Mouse (Mus musculus): ENCODE results near the gene Nkain4. TPM values are rescaled to one million over a fixed set of nuclear protein-coding genes. Genes with fewer than 3 reads are reported as not detected.

The Nkain4 gene
- polyA plus RNA-seq, 1 experiment from 2014 or later: 7.8 TPM

- no peaks in the 10 kb centered on the region for H3K36me3 ChIP-seq (ENCODE audit: control insufficient read depth, insufficient read depth, low read length)
- H3K9me3 ChIP-seq (ENCODE audit: control insufficient read depth, low read length): no peaks in the 10 kb centered on the region
- WGBS: 73% methylated on average over 2 of the region's 2 CpGs
- no peak overlapping the region for H3K4me3 ChIP-seq (ENCODE audit: low read depth, low read length)
- H3K4me2 ChIP-seq (ENCODE audit: low read depth, severe bottlenecking): no peak overlapping the region
- H3K9ac ChIP-seq (ENCODE audit: low read length): no peak overlapping the region
- no peaks in the 10 kb centered on the region for H3K27me3 ChIP-seq (ENCODE audit: control insufficient read depth, insufficient read depth, low read length)
- H3K4me1 ChIP-seq (ENCODE audit: control insufficient read depth, insufficient read depth, low read length): no peaks in the 10 kb centered on the region
- ATAC-seq (ENCODE audit: insufficient number of reproducible peaks, low FRiP score, low TSS enrichment, low read depth): no peak
- no peak overlapping the region for H3K27ac ChIP-seq (replicated peaks; ENCODE audit: low read depth, low read length)
- no peak for DNase-seq (ENCODE audit: low spot score)
These were observed 8.3 kb upstream of the Nkain4 start for GRCm38 (mm10) chr2:180962616-180963308.

- DNase-seq (ENCODE audit: low spot score) (no peak), ATAC-seq (ENCODE audit: insufficient number of reproducible peaks, low FRiP score, low TSS enrichment, low read depth) (no peak)
These were observed 5.7 kb upstream of the Nkain4 start for GRCm38 (mm10) chr2:180960187-180960586.

GRCm38 (mm10) chr2:180959605-180960004, 5.1 kb upstream of the Nkain4 start:
- WGBS: 74% methylated on average over 7 of the region's 7 CpGs
- no peak for ATAC-seq (ENCODE audit: insufficient number of reproducible peaks, low FRiP score, low TSS enrichment, low read depth)
- Histone ChIP-seq H3K4me1 (ENCODE audit: control insufficient read depth, insufficient read depth, low read length) (0 out of 2 replicates have a peak, but pooled peaks cover 4% of the 10 kb centered on the region), H3K9ac (ENCODE audit: low read length) (no peak overlapping the region), H3K36me3 (ENCODE audit: control insufficient read depth, insufficient read depth, low read length) (no peaks in the 10 kb centered on the region), H3K4me2 (ENCODE audit: low read depth, severe bottlenecking) (no peak overlapping the region), H3K27ac (replicated peaks; ENCODE audit: low read depth, low read length) (no peak overlapping the region), H3K4me3 (ENCODE audit: low read depth, low read length) (no peak overlapping the region), H3K9me3 (ENCODE audit: control insufficient read depth, low read length) (no peaks in the 10 kb centered on the region), H3K27me3 (ENCODE audit: control insufficient read depth, insufficient read depth, low read length) (peaks cover 4% of the 10 kb centered on the region; the same call in 1 of the 2 replicates)
- no peak for DNase-seq (ENCODE audit: low spot score)

More at GRCm38 (mm10) chr2:180960187-180960586, 5.7 kb upstream of the Nkain4 start:
- no peak overlapping the region for H3K4me2 ChIP-seq (ENCODE audit: low read depth, severe bottlenecking)
- peaks cover 4% of the 10 kb centered on the region; the same call in 1 of the 2 replicates for H3K27me3 ChIP-seq (ENCODE audit: control insufficient read depth, insufficient read depth, low read length)
- H3K36me3 ChIP-seq (ENCODE audit: control insufficient read depth, insufficient read depth, low read length): no peaks in the 10 kb centered on the region
- no peak overlapping the region for H3K27ac ChIP-seq (replicated peaks; ENCODE audit: low read depth, low read length)
- H3K4me1 ChIP-seq (ENCODE audit: control insufficient read depth, insufficient read depth, low read length): no peaks in the 10 kb centered on the region
- no peaks in the 10 kb centered on the region for H3K9me3 ChIP-seq (ENCODE audit: control insufficient read depth, low read length)
- WGBS: 55% methylated on average over 3 of the region's 3 CpGs
- no peak overlapping the region for H3K4me3 ChIP-seq (ENCODE audit: low read depth, low read length)
- H3K9ac ChIP-seq (ENCODE audit: low read length): no peak overlapping the region

GRCm38 (mm10) chr2:180953638-180954037, 861 bp downstream of the Nkain4 start:
- ATAC-seq (ENCODE audit: insufficient number of reproducible peaks, low FRiP score, low TSS enrichment, low read depth): no peak

GRCm38 (mm10) chr2:180952731-180953171, 1.7 kb downstream of the Nkain4 start:
- DNase-seq (ENCODE audit: low spot score) (peak; percentile 34), ATAC-seq (ENCODE audit: insufficient number of reproducible peaks, low FRiP score, low TSS enrichment, low read depth) (no peak)
- peaks cover 8% of the 10 kb centered on the region for H3K27me3 ChIP-seq (ENCODE audit: control insufficient read depth, insufficient read depth, low read length)
- 0 out of 2 replicates have a peak, but pooled peaks cover 7% of the 10 kb centered on the region for H3K4me1 ChIP-seq (ENCODE audit: control insufficient read depth, insufficient read depth, low read length)
- H3K9me3 ChIP-seq (ENCODE audit: control insufficient read depth, low read length): no peaks in the 10 kb centered on the region
- H3K9ac ChIP-seq (ENCODE audit: low read length): no peak overlapping the region; the same call in 1 of the 2 replicates
- no peak overlapping the region for H3K4me2 ChIP-seq (ENCODE audit: low read depth, severe bottlenecking)
- no peak overlapping the region for H3K27ac ChIP-seq (replicated peaks; ENCODE audit: low read depth, low read length)
- H3K4me3 ChIP-seq (ENCODE audit: low read depth, low read length): no peak overlapping the region
- 15% methylated on average over 9 of the region's 9 CpGs for WGBS
- H3K36me3 ChIP-seq (ENCODE audit: control insufficient read depth, insufficient read depth, low read length): no peaks in the 10 kb centered on the region

More at GRCm38 (mm10) chr2:180953638-180954037, 861 bp downstream of the Nkain4 start:
- Histone ChIP-seq H3K9ac (ENCODE audit: low read length) (no peak overlapping the region; the same call in 1 of the 2 replicates), H3K9me3 (ENCODE audit: control insufficient read depth, low read length) (no peaks in the 10 kb centered on the region), H3K27me3 (ENCODE audit: control insufficient read depth, insufficient read depth, low read length) (peaks cover 8% of the 10 kb centered on the region), H3K4me2 (ENCODE audit: low read depth, severe bottlenecking) (peak overlapping the region; percentile 95), H3K4me1 (ENCODE audit: control insufficient read depth, insufficient read depth, low read length) (0 out of 2 replicates have a peak, but pooled peaks cover 7% of the 10 kb centered on the region), H3K36me3 (ENCODE audit: control insufficient read depth, insufficient read depth, low read length) (no peaks in the 10 kb centered on the region), H3K4me3 (ENCODE audit: low read depth, low read length) (peak overlapping the region; percentile 56), H3K27ac (replicated peaks; ENCODE audit: low read depth, low read length) (no peak overlapping the region)
- DNase-seq (ENCODE audit: low spot score): no peak
- 33% methylated on average over 2 of the region's 2 CpGs for WGBS

- DNase-seq (ENCODE audit: low spot score) (no peak), ATAC-seq (ENCODE audit: insufficient number of reproducible peaks, low FRiP score, low TSS enrichment, low read depth) (no peak)
- 0 out of 2 replicates have a peak, but pooled peaks cover 5% of the 10 kb centered on the region for H3K4me1 ChIP-seq (ENCODE audit: control insufficient read depth, insufficient read depth, low read length)
- H3K27ac ChIP-seq (replicated peaks; ENCODE audit: low read depth, low read length): no peak overlapping the region
- WGBS: 48% methylated on average over 1 of the region's 1 CpGs
- H3K9me3 ChIP-seq (ENCODE audit: control insufficient read depth, low read length): no peaks in the 10 kb centered on the region
- H3K27me3 ChIP-seq (ENCODE audit: control insufficient read depth, insufficient read depth, low read length): peaks cover 4% of the 10 kb centered on the region
- H3K4me2 ChIP-seq (ENCODE audit: low read depth, severe bottlenecking): no peak overlapping the region
- no peak overlapping the region for H3K4me3 ChIP-seq (ENCODE audit: low read depth, low read length)
- H3K9ac ChIP-seq (ENCODE audit: low read length): no peak overlapping the region
- H3K36me3 ChIP-seq (ENCODE audit: control insufficient read depth, insufficient read depth, low read length): no peaks in the 10 kb centered on the region
These were observed 4.6 kb downstream of the Nkain4 start for GRCm38 (mm10) chr2:180949947-180950346.

- Histone ChIP-seq H3K27ac (replicated peaks; ENCODE audit: low read depth, low read length) (no peak overlapping the region), H3K4me2 (ENCODE audit: low read depth, severe bottlenecking) (no peak overlapping the region), H3K36me3 (ENCODE audit: control insufficient read depth, insufficient read depth, low read length) (no peaks in the 10 kb centered on the region), H3K9ac (ENCODE audit: low read length) (no peak overlapping the region), H3K27me3 (ENCODE audit: control insufficient read depth, insufficient read depth, low read length) (no peaks in the 10 kb centered on the region), H3K4me3 (ENCODE audit: low read depth, low read length) (no peak overlapping the region), H3K4me1 (ENCODE audit: control insufficient read depth, insufficient read depth, low read length) (no peaks in the 10 kb centered on the region), H3K9me3 (ENCODE audit: control insufficient read depth, low read length) (no peaks in the 10 kb centered on the region)
- ATAC-seq (ENCODE audit: insufficient number of reproducible peaks, low FRiP score, low TSS enrichment, low read depth) (no peak), DNase-seq (ENCODE audit: low spot score) (no peak)
These were observed 12.6 kb downstream of the Nkain4 start for GRCm38 (mm10) chr2:180941869-180942268.

GRCm38 (mm10) chr2:180940187-180940586, 14.3 kb downstream of the Nkain4 start:
- H3K36me3 ChIP-seq (ENCODE audit: control insufficient read depth, insufficient read depth, low read length): no peaks in the 10 kb centered on the region
- DNase-seq (ENCODE audit: low spot score): no peak
- H3K4me3 ChIP-seq (ENCODE audit: low read depth, low read length): no peak overlapping the region
- H3K4me2 ChIP-seq (ENCODE audit: low read depth, severe bottlenecking): no peak overlapping the region
- no peak for ATAC-seq (ENCODE audit: insufficient number of reproducible peaks, low FRiP score, low TSS enrichment, low read depth)
- no peaks in the 10 kb centered on the region for H3K9me3 ChIP-seq (ENCODE audit: control insufficient read depth, low read length)
- H3K9ac ChIP-seq (ENCODE audit: low read length): no peak overlapping the region
- H3K4me1 ChIP-seq (ENCODE audit: control insufficient read depth, insufficient read depth, low read length): no peaks in the 10 kb centered on the region
- H3K27ac ChIP-seq (replicated peaks; ENCODE audit: low read depth, low read length): no peak overlapping the region
- no peaks in the 10 kb centered on the region for H3K27me3 ChIP-seq (ENCODE audit: control insufficient read depth, insufficient read depth, low read length)

Data from limb, embryonic 11.5 days (tissue).